Mouse (Mus musculus): ENCODE data around the gene Olfr1390. TPM values are rescaled to one million over a fixed set of nuclear protein-coding genes. Genes with fewer than 3 reads are reported as not detected.

Gene Olfr1390
- not detected in 2 replicates for polyA plus RNA-seq (2015; fragmentation: Nextera tagmentation; extraction: Ambion mirVana)

DNA sequence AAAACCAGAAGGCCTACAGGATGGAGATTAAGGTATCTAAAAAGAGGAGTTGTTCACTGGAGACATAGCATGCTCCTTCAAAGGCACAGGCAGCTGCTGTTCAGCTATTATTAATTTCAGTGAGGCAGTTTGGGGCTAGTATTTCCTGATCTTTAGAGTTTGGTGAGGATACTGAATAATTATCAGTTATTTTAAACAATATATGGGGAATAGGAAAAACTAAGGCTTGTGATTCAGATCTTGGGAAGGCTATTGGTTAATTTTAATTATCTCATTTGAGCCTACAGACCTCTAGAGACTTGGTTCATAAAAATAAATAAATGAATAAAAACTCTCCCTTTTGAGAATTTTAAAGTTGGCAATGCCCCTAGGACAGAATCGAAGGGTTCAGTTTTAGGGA is at the start of gene Olfr1390:
Gene Olfr1390, plus strand, starts transcription at position 301 of the 400 bp plus-strand sequence.

GRCm38 (mm10) chr11:49304441-49304840 is 30.5 kb upstream of the Olfr1390 start, which contains the start of gene Olfr10:
Gene Olfr10, plus strand, starts transcription at chr11:49304741.

GRCm38 (mm10) chr11:49322442-49322841 is 12.5 kb upstream of the Olfr1390 start, which contains the start of gene Olfr1391:
Gene Olfr1391, plus strand, starts transcription at chr11:49322742.

Other genes with a start within 250 kb of the Olfr1390 start
- 0.05 and 0.25 TPM in 2 replicates for gene Olfr1396, start 220.3 kb upstream of the Olfr1390 start, polyA plus RNA-seq (2015; fragmentation: Nextera tagmentation; extraction: Ambion mirVana)
- gene Olfr1395, start 192.9 kb upstream of the Olfr1390 start, polyA plus RNA-seq (2015; fragmentation: Nextera tagmentation; extraction: Ambion mirVana), result not detected in 2 replicates
- gene Olfr1394, start 180.8 kb upstream of the Olfr1390 start, polyA plus RNA-seq (2015; fragmentation: Nextera tagmentation; extraction: Ambion mirVana), result not detected in 2 replicates
- gene Btnl9, start 148.0 kb upstream of the Olfr1390 start, polyA plus RNA-seq (2015; fragmentation: Nextera tagmentation; extraction: Ambion mirVana), result 2.3 and 3.0 TPM in 2 replicates
- 14.1 and 14.2 TPM in 2 replicates for gene Zfp62, start 131.9 kb upstream of the Olfr1390 start, polyA plus RNA-seq (2015; fragmentation: Nextera tagmentation; extraction: Ambion mirVana)
- gene Mgat1, start 91.0 kb upstream of the Olfr1390 start, polyA plus RNA-seq (2015; fragmentation: Nextera tagmentation; extraction: Ambion mirVana), result 41.9 and 46.3 TPM in 2 replicates
- gene Olfr1393, start 56.9 kb upstream of the Olfr1390 start, polyA plus RNA-seq (2015; fragmentation: Nextera tagmentation; extraction: Ambion mirVana), result 0.04 TPM in 1 of 2 replicates, not detected in the other
- not detected in 2 replicates for gene Olfr1392, start 49.9 kb upstream of the Olfr1390 start, polyA plus RNA-seq (2015; fragmentation: Nextera tagmentation; extraction: Ambion mirVana)
- gene Olfr10, start 30.4 kb upstream of the Olfr1390 start, polyA plus RNA-seq (2015; fragmentation: Nextera tagmentation; extraction: Ambion mirVana), result not detected in 2 replicates
- not detected in 2 replicates for gene Olfr1391, start 12.4 kb upstream of the Olfr1390 start, polyA plus RNA-seq (2015; fragmentation: Nextera tagmentation; extraction: Ambion mirVana)
- not detected in 2 replicates for gene Olfr1389, start 87.9 kb downstream of the Olfr1390 start, polyA plus RNA-seq (2015; fragmentation: Nextera tagmentation; extraction: Ambion mirVana)
- gene Olfr1388, start 101.4 kb downstream of the Olfr1390 start, polyA plus RNA-seq (2015; fragmentation: Nextera tagmentation; extraction: Ambion mirVana), result 0.04 TPM in 1 of 2 replicates, not detected in the other
- gene Olfr1387, start 120.2 kb downstream of the Olfr1390 start, polyA plus RNA-seq (2015; fragmentation: Nextera tagmentation; extraction: Ambion mirVana), result not detected in 2 replicates
- gene Olfr1386, start 129.9 kb downstream of the Olfr1390 start, polyA plus RNA-seq (2015; fragmentation: Nextera tagmentation; extraction: Ambion mirVana), result not detected in 2 replicates
- gene Olfr1385, start 153.9 kb downstream of the Olfr1390 start, polyA plus RNA-seq (2015; fragmentation: Nextera tagmentation; extraction: Ambion mirVana), result not detected in 2 replicates
- not detected in 2 replicates for gene Olfr1384, start 171.5 kb downstream of the Olfr1390 start, polyA plus RNA-seq (2015; fragmentation: Nextera tagmentation; extraction: Ambion mirVana)
- gene Olfr1383, start 184.5 kb downstream of the Olfr1390 start, polyA plus RNA-seq (2015; fragmentation: Nextera tagmentation; extraction: Ambion mirVana), result not detected in 2 replicates
- not detected in 2 replicates for gene Olfr1382, start 193.1 kb downstream of the Olfr1390 start, polyA plus RNA-seq (2015; fragmentation: Nextera tagmentation; extraction: Ambion mirVana)
- gene Olfr1381, start 208.3 kb downstream of the Olfr1390 start, polyA plus RNA-seq (2015; fragmentation: Nextera tagmentation; extraction: Ambion mirVana), result not detected in 2 replicates
- not detected in 2 replicates for gene Olfr1380, start 221.7 kb downstream of the Olfr1390 start, polyA plus RNA-seq (2015; fragmentation: Nextera tagmentation; extraction: Ambion mirVana)